Mouse (Mus musculus) limb, embryonic 14.5 days (tissue): ENCODE measurements around the gene Cltb. TPM values are rescaled to one million over a fixed set of nuclear protein-coding genes. Genes with fewer than 3 reads are reported as not detected.
A peak's percentile ranks its signal among the peaks of the same experiment; 100 is the strongest.

Experiments
- ATAC-seq: fragments of 200-750 bp; cut with Nextera tagmentation; 2 replicates; pipeline ENCODE4 v1.8.0; 2017; ENCODE audit warnings: low read depth, moderate number of reproducible peaks, moderate TSS enrichment; ENCODE audit not compliant: low FRiP score
- DNase-seq: peaks from one replicate; pipeline ENCODE4 v3.0.0-alpha.2; 2015; ENCODE audit warnings: low spot score
- H3K27ac ChIP-seq: fragments of 300-500 bp; sonication (generic); replicated peaks from 2 replicates; pipeline ENCODE4 v1.5.1; 2014; ENCODE audit warnings: low read depth, mild to moderate bottlenecking, low read length, moderate library complexity, mixed read lengths
- H3K27me3 ChIP-seq: fragments of 300-500 bp; sonication (generic); 2 replicates; pipeline ENCODE4 v1.6.1; 2014; ENCODE audit warnings: low read length, mixed read lengths; ENCODE audit not compliant: control insufficient read depth, insufficient read depth
- H3K36me3 ChIP-seq: fragments of 300-500 bp; sonication (generic); 2 replicates; pipeline ENCODE4 v1.6.1; 2014; ENCODE audit warnings: mild to moderate bottlenecking, low read length, moderate library complexity, mixed read lengths; ENCODE audit not compliant: control insufficient read depth, insufficient read depth
- H3K4me1 ChIP-seq: fragments of 300-500 bp; sonication (generic); 2 replicates; pipeline ENCODE4 v1.6.1; 2014; ENCODE audit warnings: antibody characterized with exemption, low read length, mixed read lengths; ENCODE audit not compliant: control insufficient read depth, insufficient read depth
- H3K4me2 ChIP-seq: fragments of 300-500 bp; sonication (generic); replicated peaks from 2 replicates; pipeline ENCODE4 v1.6.1; 2014; ENCODE audit warnings: low read depth, mild to moderate bottlenecking, low read length, moderate library complexity; ENCODE audit not compliant: severe bottlenecking
- H3K4me3 ChIP-seq: fragments of 300-500 bp; sonication (generic); replicated peaks from 2 replicates; pipeline ENCODE4 v1.5.1; 2014; ENCODE audit warnings: low read length
- H3K9ac ChIP-seq: fragments of 300-500 bp; sonication (generic); 2 replicates; pipeline ENCODE4 v1.6.1; 2014; ENCODE audit warnings: mild to moderate bottlenecking, low read depth, low read length, moderate library complexity; ENCODE audit not compliant: severe bottlenecking
- H3K9me3 ChIP-seq: fragments of 300-500 bp; sonication (generic); 2 replicates; pipeline ENCODE4 v1.6.1; 2016; ENCODE audit warnings: low read length; ENCODE audit not compliant: control insufficient read depth
- POLR2A ChIP-seq: fragments of 200-500 bp; IDR thresholded peaks from 2 replicates; pipeline ENCODE4 v1.8.0; 2012; ENCODE audit warnings: inconsistent platforms, mild to moderate bottlenecking, moderate library complexity, borderline replicate concordance; ENCODE audit not compliant: insufficient read depth, insufficient read length; ENCODE audit errors: extremely low read depth
- WGBS: fragments of 180-500 bp; shearing (Covaris S2); extraction: QIAGEN DNeasy Blood & Tissue Kit; methylation state at CpG from one replicate; pipeline ENCODE4 v1.1.7; 2014; 5-methylcytosine and 5-hydroxymethylcytosine counted together
- polyA plus RNA-seq, 2 experiments: library from polyadenylated mRNA; depleted of rRNA in 1 of 2; stranded (reverse) in 1 of 2; unstranded in 1 of 2; fragments of >200 nt; fragmentation: Nextera tagmentation in 1 of 2; extraction: Ambion mirVana in 1 of 2; gene quantifications; 2 replicates each; pipeline versions ENCODE4 v1.2.1 to v1.2.3; 2012 to 2014

Gene Cltb
- polyA plus RNA-seq, 2 experiments: 26.5 to 45.5 TPM

DNA sequence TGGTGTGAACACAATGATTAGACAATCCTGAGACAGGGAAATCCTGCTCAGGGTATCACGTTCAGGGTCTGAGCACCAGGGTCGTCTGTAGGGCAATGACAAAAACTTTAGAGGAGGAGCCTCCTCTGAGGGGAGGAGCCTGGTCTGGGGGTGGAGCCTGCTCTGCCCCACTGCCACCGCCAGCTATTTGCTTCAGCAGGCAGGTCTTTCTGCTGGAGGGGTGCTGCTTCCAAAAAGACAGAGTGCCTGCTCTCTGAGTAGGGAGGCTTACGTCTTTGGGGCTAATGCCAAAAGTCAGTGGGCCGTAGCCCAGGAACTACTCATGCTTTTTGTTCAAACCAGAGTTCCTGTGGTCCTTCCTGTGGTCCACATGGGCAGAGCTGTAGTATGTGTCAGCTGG lies 42.8 kb downstream of the Cltb start:
- H3K4me3 ChIP-seq: no peak overlapping the region
- 43% methylated on average over 5 of the region's 5 CpGs for WGBS
- H3K27me3 ChIP-seq: no peaks in the 10 kb centered on the region
- H3K4me1 ChIP-seq: peaks cover 9% of the 10 kb centered on the region; the same call in 1 of the 2 replicates
- no peak overlapping the region for H3K27ac ChIP-seq
- H3K9ac ChIP-seq: no peak overlapping the region
- H3K9me3 ChIP-seq: no peaks in the 10 kb centered on the region
- H3K36me3 ChIP-seq: no peaks in the 10 kb centered on the region
- TF ChIP-seq POLR2A: no peak
- DNase-seq (no peak), ATAC-seq (no peak)
- H3K4me2 ChIP-seq: no peak overlapping the region

DNA sequence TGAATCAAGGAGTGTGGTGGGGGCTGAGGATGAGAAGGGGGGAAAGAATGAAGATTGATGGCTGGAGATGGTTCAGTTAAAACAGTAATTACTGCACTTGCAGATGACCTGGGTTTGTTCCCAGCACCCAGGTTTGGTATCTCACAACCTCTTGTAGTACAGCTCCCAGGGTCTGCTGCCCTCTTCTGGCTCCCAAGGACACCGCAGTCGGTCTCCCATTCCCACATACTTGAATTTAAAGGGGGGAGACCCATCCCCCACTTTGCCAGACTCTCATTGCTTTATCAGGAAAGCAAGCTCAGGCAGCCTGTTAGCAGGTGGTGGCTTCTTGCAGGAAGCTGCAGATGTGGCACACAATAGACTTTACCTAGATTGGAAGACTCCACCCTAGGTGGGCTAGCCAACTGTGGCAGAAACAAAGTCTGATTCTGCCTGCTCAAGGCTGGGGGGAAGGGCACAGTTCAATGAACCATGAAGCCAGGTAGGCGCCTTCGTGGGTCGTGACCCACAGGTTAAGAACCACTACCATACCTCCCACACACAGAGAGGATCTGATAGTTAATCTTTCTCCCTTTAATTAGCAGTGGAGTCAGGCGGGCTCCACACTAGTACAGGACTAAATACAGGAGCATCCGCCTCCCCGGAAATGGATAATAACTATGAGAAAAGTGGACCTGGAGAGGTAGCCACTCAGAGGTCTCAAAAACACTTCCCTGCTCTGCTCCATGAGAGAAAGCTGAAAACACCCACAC lies 45.4 kb downstream of the Cltb start:
- 53% methylated on average over 8 of the region's 8 CpGs for WGBS
- Histone ChIP-seq H3K27ac (no peak overlapping the region), H3K27me3 (no peaks in the 10 kb centered on the region), H3K4me1 (peaks cover 9% of the 10 kb centered on the region; the same call in 1 of the 2 replicates), H3K4me3 (peak overlapping the region; percentile 98), H3K9ac (peak overlapping the region; percentile 93; the same call in 1 of the 2 replicates), H3K4me2 (peak overlapping the region; percentile 57), H3K9me3 (no peaks in the 10 kb centered on the region), H3K36me3 (peaks cover 24% of the 10 kb centered on the region)
- TF ChIP-seq POLR2A: no peak
- ATAC-seq (peak; percentile 66), DNase-seq (peak; percentile 44)

DNA sequence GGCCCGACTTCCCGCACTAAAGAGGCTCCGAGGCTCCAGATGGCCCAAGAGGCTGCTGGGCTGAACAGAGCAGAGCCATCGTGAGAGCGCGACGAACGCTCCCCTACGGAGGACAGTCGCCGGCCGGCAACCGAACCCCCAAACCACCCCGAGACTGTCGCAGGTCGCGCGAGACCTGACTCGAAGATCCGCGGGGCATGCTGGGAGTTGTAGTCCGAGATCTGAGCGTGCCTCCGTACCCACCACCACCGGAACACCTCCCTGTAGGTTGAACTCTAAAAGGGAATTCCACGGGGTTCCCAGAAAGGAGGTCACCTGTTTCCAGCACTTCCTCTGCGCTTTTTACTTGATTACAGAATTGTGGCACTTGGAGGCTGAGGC lies 46.0 kb downstream of the Cltb start, which contains the start of gene 4833439L19Rik:
TSS of gene 4833439L19Rik (minus strand) at position 235 of the 381 bp plus-strand sequence.
- peak within 1 kb of the TSS; percentile 15; the same call in 1 of the 2 replicates for H3K27ac ChIP-seq
- DNase-seq (peak; percentile 97), ATAC-seq (peak; percentile 98)
- TF ChIP-seq POLR2A: 0 out of 2 replicates have a peak, but pooled peaks have one; percentile 71
- H3K27me3 ChIP-seq: no peaks in the 10 kb centered on the region
- peaks cover 30% of the 10 kb centered on the region for H3K36me3 ChIP-seq
- no peaks in the 10 kb centered on the region for H3K9me3 ChIP-seq
- H3K9ac ChIP-seq: peak within 1 kb of the TSS; percentile 93
- under 1% methylated on average over 27 of the region's 27 CpGs for WGBS
- peaks cover 9% of the 10 kb centered on the region; the same call in 1 of the 2 replicates for H3K4me1 ChIP-seq
- peak within 1 kb of the TSS; percentile 98 for H3K4me3 ChIP-seq
- H3K4me2 ChIP-seq: peak within 1 kb of the TSS; percentile 85

DNA sequence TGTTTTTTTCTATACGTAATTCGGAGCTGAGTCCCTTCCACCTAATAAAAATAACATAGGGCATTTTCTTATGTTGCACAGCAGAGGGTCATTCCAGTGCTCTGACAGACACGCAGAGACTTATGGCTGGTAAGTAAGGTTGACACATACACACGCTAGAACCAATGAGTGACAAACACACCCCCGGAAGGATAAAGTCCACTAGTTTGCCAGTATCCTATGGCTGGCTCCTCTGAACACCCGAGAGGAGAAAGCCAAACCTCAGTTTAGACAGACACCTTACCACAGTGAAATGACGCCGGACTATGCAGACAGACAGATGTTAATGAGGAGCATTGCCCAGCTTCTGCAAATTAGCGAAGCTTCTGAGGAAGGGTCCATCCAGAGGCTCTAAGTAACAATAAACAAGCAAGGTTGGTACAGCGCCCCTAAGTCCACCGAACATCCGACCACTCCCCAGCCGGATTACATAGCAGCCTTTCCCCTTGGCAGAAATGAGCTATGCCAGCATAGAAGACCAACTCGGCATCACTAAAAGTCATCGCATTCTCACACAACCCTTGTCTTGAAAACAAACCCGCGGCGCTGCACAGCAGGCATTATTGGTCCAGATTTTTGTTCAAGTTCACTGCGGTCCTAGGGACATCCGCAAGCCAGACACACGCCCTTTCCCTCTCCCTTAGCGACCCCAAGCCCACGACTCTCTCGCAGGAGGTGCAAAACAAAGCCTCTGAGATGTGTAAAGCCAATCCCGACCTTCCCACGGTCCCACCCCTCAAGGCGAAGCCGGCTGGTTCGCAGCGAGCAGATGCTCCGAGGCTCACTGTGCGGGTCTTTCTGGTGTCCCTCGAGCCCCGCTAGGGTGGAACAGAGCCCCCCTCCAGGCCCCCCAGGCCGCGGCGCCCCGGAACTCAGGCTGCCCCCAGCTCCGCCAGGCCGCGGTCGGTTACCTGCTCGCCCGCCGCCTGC lies 46.6 kb downstream of the Cltb start:
- Histone ChIP-seq H3K9me3 (no peaks in the 10 kb centered on the region), H3K4me1 (peaks cover 9% of the 10 kb centered on the region; the same call in 1 of the 2 replicates), H3K9ac (peak overlapping the region; percentile 93), H3K36me3 (peaks cover 37% of the 10 kb centered on the region), H3K4me2 (peak overlapping the region; percentile 85), H3K4me3 (peak overlapping the region; percentile 98), H3K27me3 (no peaks in the 10 kb centered on the region), H3K27ac (peak overlapping the region; percentile 15; the same call in 1 of the 2 replicates)
- ATAC-seq (peak; percentile 50), DNase-seq (no peak)
- 13% methylated on average over 42 of the region's 45 CpGs for WGBS
- TF ChIP-seq POLR2A: no peak

DNA sequence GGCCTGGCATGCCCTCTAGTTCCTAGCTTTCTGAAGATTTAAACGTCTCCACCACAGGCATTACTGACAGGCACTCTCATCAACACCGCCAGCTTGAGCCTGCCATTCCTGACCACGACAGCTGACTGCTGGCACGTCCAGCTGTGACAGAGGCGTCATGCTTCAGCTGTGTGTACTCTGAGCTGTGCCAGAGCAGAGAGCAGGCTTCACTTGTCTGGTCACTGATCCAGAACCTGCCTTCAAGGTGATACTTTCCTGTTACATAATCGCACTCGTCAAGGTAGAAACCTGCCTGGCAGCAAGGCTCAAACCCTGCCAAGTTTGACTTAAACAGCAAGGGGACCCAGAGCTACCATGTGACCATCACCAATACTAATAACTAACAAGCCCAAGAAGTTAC lies 48.6 kb downstream of the Cltb start:
- Histone ChIP-seq H3K9me3 (no peaks in the 10 kb centered on the region), H3K4me2 (no peak overlapping the region), H3K4me3 (no peak overlapping the region), H3K27ac (no peak overlapping the region), H3K4me1 (peaks cover 9% of the 10 kb centered on the region; the same call in 1 of the 2 replicates), H3K9ac (no peak overlapping the region), H3K36me3 (peaks cover 56% of the 10 kb centered on the region), H3K27me3 (no peaks in the 10 kb centered on the region)
- no peak for TF ChIP-seq POLR2A
- ATAC-seq (no peak), DNase-seq (no peak)
- 86% methylated on average over 7 of the region's 7 CpGs for WGBS
